Mouse (Mus musculus) cerebellum, adult 18-20 months (tissue): ENCODE measurements around the gene Gm20388.
"Not testable (repeated sequence)": the region's sequence is repeated elsewhere in the genome, so short reads cannot be mapped to it uniquely, and the experiment has no call there.

Experiments
- DNase-seq, 2 experiments: peaks; one replicate each; pipeline ENCODE4 v3.0.0; 2021

Gene Gm20388

DNA sequence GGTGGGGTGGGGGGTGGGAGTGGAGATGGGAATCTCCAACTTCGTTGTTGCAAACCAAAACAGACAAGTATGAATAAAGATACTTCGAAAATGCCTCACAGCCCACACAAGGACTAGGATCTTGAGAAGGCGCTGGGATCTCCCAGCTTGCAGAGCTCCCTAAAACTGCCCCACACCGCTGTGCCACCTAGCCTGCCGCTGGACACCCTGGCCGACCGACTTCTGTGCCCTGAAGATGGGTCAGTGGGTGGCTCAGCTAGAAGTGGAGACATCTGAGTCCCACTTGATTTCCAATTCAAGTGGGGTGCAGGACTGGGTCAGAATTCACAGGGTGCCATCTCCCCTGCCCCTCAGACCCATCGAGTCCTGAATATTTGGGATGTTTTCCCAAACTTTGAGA is 1211.1 kb downstream of the Gm20388 start:
- DNase-seq: no peak

DNA sequence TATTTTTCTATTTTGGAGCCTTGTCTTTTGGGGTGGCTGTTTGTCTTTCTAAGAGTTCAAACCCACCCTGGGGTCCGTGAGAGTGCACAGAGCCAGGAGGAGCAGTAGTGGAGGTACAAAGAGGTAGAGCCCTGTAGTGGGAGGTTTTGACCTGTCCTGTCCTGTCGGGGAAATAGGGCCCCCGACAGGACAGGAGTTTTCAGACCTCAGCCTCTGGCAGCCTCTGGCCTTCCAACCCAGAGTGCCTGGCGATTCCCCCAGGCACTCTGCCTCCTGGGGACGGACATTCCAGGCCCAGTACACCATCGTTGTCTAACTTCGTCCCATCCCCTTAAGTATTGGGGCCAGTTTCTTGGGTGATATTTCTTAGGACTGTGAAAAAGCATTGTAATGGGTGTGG is 1211.7 kb downstream of the Gm20388 start:
- no peak for DNase-seq

- DNase-seq: no peak
These were observed 1212.5 kb downstream of the Gm20388 start for GRCm38 (mm10) chr8:121123113-121123512.

DNA sequence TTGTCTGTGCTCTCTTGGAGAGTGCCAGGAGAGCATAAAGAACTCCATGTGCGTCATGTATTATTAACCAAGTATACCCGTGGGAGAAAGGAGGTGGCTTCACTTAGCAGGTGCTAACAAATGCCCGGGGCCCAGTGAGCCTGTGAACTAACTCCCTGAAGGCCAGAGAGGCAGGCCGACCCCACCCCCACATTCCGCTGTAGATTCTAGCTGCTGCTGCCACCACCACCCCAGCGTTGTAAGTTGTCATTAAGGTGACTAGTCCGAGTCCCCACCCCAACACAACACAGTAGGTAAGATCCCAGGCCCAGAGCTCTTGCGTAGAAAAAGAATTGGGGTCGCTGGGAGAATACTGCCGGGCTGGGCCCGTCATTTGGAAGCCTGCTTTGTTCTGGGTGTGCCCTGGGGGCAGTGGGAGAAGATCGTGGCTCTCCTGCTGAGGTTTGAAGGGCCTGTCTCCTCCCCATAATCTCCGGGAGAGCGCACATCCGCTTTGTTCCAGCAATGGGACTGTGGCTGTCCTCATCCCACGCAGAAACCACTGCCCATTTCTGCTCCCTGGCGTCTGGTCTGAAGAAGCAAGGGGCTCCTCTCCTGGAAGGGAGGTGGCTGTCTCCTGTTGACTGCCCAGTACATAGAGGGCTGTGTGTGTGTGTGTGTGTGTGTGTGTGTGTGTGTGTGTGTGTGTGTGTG is 1214.1 kb downstream of the Gm20388 start:
- no peak for DNase-seq

GRCm38 (mm10) chr8:121125311-121125876 is 1214.8 kb downstream of the Gm20388 start:
- DNase-seq: no peak

DNA sequence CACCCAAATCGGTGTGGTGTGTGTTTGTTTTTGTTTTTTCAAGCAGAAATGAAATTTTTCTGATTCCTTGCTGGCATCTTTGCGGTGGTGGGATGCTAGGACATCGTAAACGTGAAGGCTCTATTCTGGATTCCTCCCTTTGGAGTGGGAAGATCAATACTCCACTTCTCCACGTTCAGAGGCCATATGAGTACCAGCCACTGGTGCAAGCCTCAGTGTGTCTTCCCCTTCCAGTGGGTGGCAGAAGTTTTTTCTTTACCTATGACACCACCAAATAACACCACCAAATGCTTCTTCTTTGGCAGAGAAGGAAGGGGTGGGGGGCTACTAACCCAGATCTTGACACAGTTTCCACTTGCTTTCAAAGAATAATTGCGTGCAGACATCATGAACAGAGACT is 1215.5 kb downstream of the Gm20388 start:
- DNase-seq: no peak

DNA sequence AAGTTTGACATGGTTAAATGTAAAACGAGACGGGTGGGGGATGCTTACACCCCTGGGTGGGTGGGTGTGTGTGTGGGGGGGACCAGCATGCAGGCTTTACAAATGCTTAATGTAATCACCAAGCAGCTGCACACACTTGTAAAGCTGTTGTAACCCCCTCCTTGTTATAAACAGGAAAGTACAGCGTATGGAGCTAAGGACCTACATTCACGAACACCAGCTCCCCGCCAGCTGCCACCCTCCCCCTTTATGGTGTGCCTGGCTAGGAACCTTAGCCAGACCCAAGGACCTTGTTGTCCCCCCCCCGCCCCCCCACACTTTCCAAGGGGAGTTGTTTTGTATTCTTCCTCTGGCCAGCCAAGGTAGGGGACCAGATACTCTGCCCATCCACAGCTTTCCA is 1216.1 kb downstream of the Gm20388 start:
- no peak for DNase-seq

- no peak for DNase-seq
These were observed 1216.7 kb downstream of the Gm20388 start for GRCm38 (mm10) chr8:121127291-121127701.

- DNase-seq: no peak
These were observed 1217.2 kb downstream of the Gm20388 start, which contains the start of gene Foxl1 for GRCm38 (mm10) chr8:121127756-121128375. Foxl1 (plus strand) TSS chr8:121127940.

DNA sequence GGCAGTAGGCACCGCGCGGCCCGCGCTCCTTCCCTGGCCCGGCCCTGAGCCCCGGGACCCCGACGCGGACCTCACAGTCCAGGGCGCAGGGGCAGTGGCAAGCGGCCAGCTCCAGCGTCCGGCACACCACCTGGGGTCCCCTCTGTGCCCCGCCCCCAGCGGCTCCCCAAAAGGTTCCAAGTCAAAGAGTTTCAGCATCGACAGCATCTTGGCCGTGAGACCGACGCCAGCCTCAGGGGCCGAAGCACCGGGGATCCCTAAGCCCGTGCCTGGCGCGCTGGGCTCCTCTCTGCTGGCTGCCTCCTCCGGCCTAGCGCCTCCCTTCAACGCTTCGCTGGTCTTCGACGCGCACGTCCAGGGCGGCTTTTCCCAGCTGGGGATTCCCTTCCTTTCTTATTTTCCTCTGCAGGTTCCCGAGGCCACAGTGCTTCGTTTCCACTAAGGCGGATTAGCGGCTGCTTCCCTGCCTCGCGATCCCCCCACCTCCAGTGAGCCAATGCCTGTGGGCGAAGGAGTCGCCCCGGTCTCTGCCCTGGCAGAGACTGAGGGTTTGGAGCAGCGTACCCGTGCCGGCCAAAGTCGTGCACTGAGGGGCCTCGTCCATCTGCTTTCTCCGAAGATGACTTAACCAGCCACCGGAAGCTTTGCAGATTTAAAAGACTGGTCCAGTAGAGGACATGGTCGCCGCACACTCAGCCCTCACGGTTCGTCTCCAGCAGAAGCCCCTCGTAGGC is 1218.1 kb downstream of the Gm20388 start:
- DNase-seq: no peak

- no peak for DNase-seq
These were observed 1218.8 kb downstream of the Gm20388 start for GRCm38 (mm10) chr8:121129265-121129940.

DNA sequence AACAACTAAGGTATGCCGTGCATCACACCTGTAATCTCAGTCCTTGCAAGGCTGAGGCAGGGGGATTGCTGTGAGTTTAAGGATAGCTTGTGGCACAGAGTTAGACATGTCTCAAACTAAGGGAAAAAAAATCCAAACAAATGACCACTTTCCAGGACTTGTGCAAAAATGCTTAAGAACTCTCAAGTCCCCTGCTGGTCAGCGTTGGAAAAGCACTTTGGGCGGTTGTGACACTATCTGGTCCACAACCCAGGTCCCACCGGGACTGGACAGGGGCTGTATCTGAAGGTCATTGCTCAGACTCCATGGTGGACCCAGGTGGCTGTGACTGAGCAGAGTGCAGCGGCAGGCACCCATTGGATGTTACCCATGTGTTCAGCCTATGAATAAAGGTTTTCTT is 1219.9 kb downstream of the Gm20388 start:
- DNase-seq: no peak

DNA sequence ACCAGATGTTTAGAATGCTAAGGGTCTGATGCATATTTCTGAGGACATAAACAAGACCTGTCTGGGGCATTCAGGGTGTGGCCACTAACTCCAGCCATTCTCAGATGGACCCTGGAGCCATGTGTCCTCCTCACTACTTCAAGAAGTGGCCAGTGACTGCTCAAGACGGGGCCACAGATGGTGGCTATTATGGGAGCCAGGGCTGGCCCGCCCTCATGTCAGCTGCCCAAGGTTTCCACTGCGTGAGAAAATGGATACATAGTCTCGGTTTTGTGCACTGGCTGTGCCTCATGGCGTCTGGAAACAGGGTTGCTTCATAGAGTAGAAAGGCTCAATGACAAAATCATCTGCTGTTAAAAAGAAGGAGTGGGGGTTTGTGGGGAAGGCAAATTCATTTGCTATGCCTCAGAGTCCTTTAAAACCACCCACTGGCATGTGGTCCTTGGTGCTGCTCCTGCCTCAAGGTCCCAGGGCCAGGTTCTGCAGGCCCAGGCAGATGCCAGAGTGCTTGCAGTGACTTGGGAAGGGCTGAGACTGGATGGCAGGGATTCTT is 1222.4 kb downstream of the Gm20388 start:
- DNase-seq: no peak

- no peak for DNase-seq
These were observed 1223.5 kb downstream of the Gm20388 start for GRCm38 (mm10) chr8:121134102-121134501.

DNA sequence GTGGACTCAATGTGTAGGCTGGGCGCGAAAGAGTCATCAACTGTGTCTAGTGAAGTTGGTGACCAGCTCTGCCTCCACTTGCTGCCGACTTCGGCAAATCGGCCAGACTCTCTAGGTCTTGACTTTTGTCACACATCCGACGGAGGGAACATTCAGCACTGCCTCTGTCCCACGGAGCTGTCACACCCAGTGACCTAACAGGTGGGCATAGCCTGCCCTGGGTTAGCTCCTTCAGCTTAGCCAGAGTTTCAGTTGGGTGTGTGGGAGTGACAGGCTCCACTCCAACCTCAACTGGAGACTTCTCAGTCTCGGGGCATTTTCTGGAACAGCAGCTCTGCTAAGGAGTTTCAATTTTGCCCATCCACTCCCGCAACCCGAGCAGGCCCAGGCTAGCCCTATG is 1223.9 kb downstream of the Gm20388 start:
- no peak for DNase-seq

GRCm38 (mm10) chr8:121136856-121137255 is 1226.2 kb downstream of the Gm20388 start:
- no peak for DNase-seq

GRCm38 (mm10) chr8:121145457-121146134 is 1235.0 kb downstream of the Gm20388 start:
- DNase-seq: not testable (repeated sequence)

- DNase-seq: no peak
These were observed 1238.0 kb downstream of the Gm20388 start for GRCm38 (mm10) chr8:121148573-121149083.

GRCm38 (mm10) chr8:121152394-121152793 is 1241.8 kb downstream of the Gm20388 start:
- no peak for DNase-seq

- no peak for DNase-seq
These were observed 1246.4 kb downstream of the Gm20388 start for GRCm38 (mm10) chr8:121156990-121157491.

- no peak for DNase-seq
These were observed 1248.2 kb downstream of the Gm20388 start for GRCm38 (mm10) chr8:121158812-121159211.

GRCm38 (mm10) chr8:121161437-121161836 is 1250.8 kb downstream of the Gm20388 start:
- DNase-seq: no peak
